Mouse (Mus musculus): Measurements from ENCODE around the gene Vmn1r54.
"Not testable (repeated sequence)": the region's sequence is repeated elsewhere in the genome, so short reads cannot be mapped to it uniquely, and the experiment has no call there.

The Vmn1r54 gene

GRCm38 (mm10) chr6:90246000-90246399, at the start of gene Vmn1r54:
TSS of gene Vmn1r54 (plus strand) at chr6:90246300.
- DNase-seq (ENCODE audit: low spot score in 2 of 2): no peak

GRCm38 (mm10) chr6:90202493-90202892, 43.6 kb upstream of the Vmn1r54 start, which contains the start of gene V1ra8:
TSS of gene V1ra8 (plus strand) at chr6:90202793.
- DNase-seq (ENCODE audit: low spot score in 2 of 2): not testable (repeated sequence)

GRCm38 (mm10) chr6:90224338-90224737, 21.8 kb upstream of the Vmn1r54 start, which contains the start of gene Vmn1r53:
TSS of gene Vmn1r53 (minus strand) at chr6:90224438.
- no peak for DNase-seq (ENCODE audit: low spot score in 2 of 2)

GRCm38 (mm10) chr6:90232114-90232513, 14.0 kb upstream of the Vmn1r54 start:
- not testable (repeated sequence) for DNase-seq (ENCODE audit: low spot score in 2 of 2)

GRCm38 (mm10) chr6:90232681-90233080, 13.4 kb upstream of the Vmn1r54 start:
- DNase-seq (ENCODE audit: low spot score in 2 of 2): no peak

GRCm38 (mm10) chr6:90244019-90244418, 2.1 kb upstream of the Vmn1r54 start:
- no peak for DNase-seq (ENCODE audit: low spot score in 2 of 2)

GRCm38 (mm10) chr6:90288265-90288664, 42.2 kb downstream of the Vmn1r54 start:
- peak; percentile 7 to 9 for DNase-seq (ENCODE audit: low spot score in 2 of 2)

- DNase-seq (ENCODE audit: low spot score in 2 of 2): no peak
Measured at GRCm38 (mm10) chr6:90300919-90301318, 54.8 kb downstream of the Vmn1r54 start, which contains the start of gene BC048671. TSS of gene BC048671 (plus strand) at chr6:90301219.

- no peak for DNase-seq (ENCODE audit: low spot score in 2 of 2)
Measured at GRCm38 (mm10) chr6:90306315-90306975, 60.3 kb downstream of the Vmn1r54 start.

GRCm38 (mm10) chr6:90308839-90309778, 63.0 kb downstream of the Vmn1r54 start:
- DNase-seq (ENCODE audit: low spot score in 2 of 2): no peak

- DNase-seq (ENCODE audit: low spot score in 2 of 2): peak; percentile 29 to 56
Measured at GRCm38 (mm10) chr6:90315961-90316360, 69.9 kb downstream of the Vmn1r54 start.

- DNase-seq (ENCODE audit: low spot score in 2 of 2): no peak
Measured at GRCm38 (mm10) chr6:90317510-90318258, 71.6 kb downstream of the Vmn1r54 start.

GRCm38 (mm10) chr6:90319019-90319418, 72.9 kb downstream of the Vmn1r54 start:
- DNase-seq (ENCODE audit: low spot score in 2 of 2): no peak

- DNase-seq (ENCODE audit: low spot score in 2 of 2): no peak
Measured at GRCm38 (mm10) chr6:90319475-90320191, 73.5 kb downstream of the Vmn1r54 start.

GRCm38 (mm10) chr6:90320429-90320828, 74.3 kb downstream of the Vmn1r54 start:
- no peak for DNase-seq (ENCODE audit: low spot score in 2 of 2)
